Mouse (Mus musculus) lung, embryonic 14.5 days (tissue): ENCODE results near the gene Copz1. TPM values are rescaled to one million over a fixed set of nuclear protein-coding genes. Genes with fewer than 3 reads are reported as not detected.

Experiments
- ATAC-seq: fragments of 200-750 bp; cut with Nextera tagmentation; 2 replicates; pipeline ENCODE4 v1.8.0; 2017; ENCODE audit warnings: mild to moderate bottlenecking, moderate TSS enrichment, moderate library complexity; ENCODE audit not compliant: insufficient read depth
- DNase-seq: peaks from one replicate; pipeline ENCODE4 v3.0.0-alpha.2; 2015
- H3K27ac ChIP-seq: fragments of 300-500 bp; sonication (generic); 2 replicates; pipeline ENCODE4 v1.5.1; 2014; ENCODE audit warnings: low read depth, mild to moderate bottlenecking, moderate library complexity
- H3K27me3 ChIP-seq: fragments of 300-500 bp; sonication (generic); 2 replicates; pipeline ENCODE4 v1.6.1; 2014; ENCODE audit warnings: low read length, control low read depth; ENCODE audit not compliant: insufficient read depth
- H3K36me3 ChIP-seq: fragments of 300-500 bp; sonication (generic); 2 replicates; pipeline ENCODE4 v1.6.1; 2014; ENCODE audit warnings: control low read depth; ENCODE audit not compliant: insufficient read depth
- H3K4me1 ChIP-seq: fragments of 300-500 bp; sonication (generic); 2 replicates; pipeline ENCODE4 v1.6.1; 2014; ENCODE audit warnings: antibody characterized with exemption, control low read depth; ENCODE audit not compliant: insufficient read depth
- H3K4me2 ChIP-seq: fragments of 300-500 bp; sonication (generic); 2 replicates; pipeline ENCODE4 v1.6.1; 2014; ENCODE audit warnings: mild to moderate bottlenecking
- H3K4me3 ChIP-seq: fragments of 300-500 bp; sonication (generic); 2 replicates; pipeline ENCODE4 v1.5.1; 2014; ENCODE audit warnings: low read depth, low read length
- H3K9ac ChIP-seq: fragments of 300-500 bp; sonication (generic); 2 replicates; pipeline ENCODE4 v1.6.1; 2014
- H3K9me3 ChIP-seq: fragments of 300-500 bp; sonication (generic); 2 replicates; pipeline ENCODE4 v1.6.1; 2016; ENCODE audit warnings: low read depth, low read length, control low read depth
- CTCF ChIP-seq: IDR thresholded peaks from 2 replicates; pipeline ENCODE4 v1.5.1; 2016; ENCODE audit warnings: antibody characterized with exemption, low read depth
- WGBS: fragments of 180-500 bp; shearing (Covaris S2); extraction: QIAGEN DNeasy Blood & Tissue Kit; methylation state at CpG from one replicate; pipeline ENCODE4 v1.1.7; 2014; 5-methylcytosine and 5-hydroxymethylcytosine counted together
- polyA plus RNA-seq: library from polyadenylated mRNA; unstranded; fragments of >200 nt; fragmentation: Nextera tagmentation; extraction: Ambion mirVana; gene quantifications from 2 replicates; pipeline ENCODE4 v1.2.1, GENCODE M21; 2014

The Copz1 gene
- polyA plus RNA-seq, 1 experiment from 2014 or later = 306 TPM

GRCm38 (mm10) chr15:103281465-103282205, 9.1 kb downstream of the Copz1 start:
- ATAC-seq (no peak), DNase-seq (no peak)
- H3K4me1 ChIP-seq = peaks cover 8% of the 10 kb centered on the region
- H3K9ac ChIP-seq = no peak overlapping the region
- 87% methylated on average over 3 of the region's 3 CpGs for WGBS
- peaks cover 2% of the 10 kb centered on the region; the same call in 1 of the 2 replicates for H3K36me3 ChIP-seq
- H3K4me2 ChIP-seq = no peak overlapping the region
- no peak for TF ChIP-seq CTCF
- H3K9me3 ChIP-seq = no peaks in the 10 kb centered on the region
- no peaks in the 10 kb centered on the region for H3K27me3 ChIP-seq
- no peak overlapping the region for H3K27ac ChIP-seq
- H3K4me3 ChIP-seq = no peak overlapping the region

- Histone ChIP-seq H3K9ac (no peak overlapping the region), H3K4me3 (no peak overlapping the region), H3K27me3 (no peaks in the 10 kb centered on the region), H3K4me2 (no peak overlapping the region), H3K27ac (no peak overlapping the region), H3K9me3 (no peaks in the 10 kb centered on the region), H3K36me3 (peaks cover 15% of the 10 kb centered on the region), H3K4me1 (peaks cover 8% of the 10 kb centered on the region)
- DNase-seq (peak; percentile 80), ATAC-seq (no peak)
- TF ChIP-seq CTCF = peak; percentile 69
- 58% methylated on average over 3 of the region's 3 CpGs for WGBS
Measured at GRCm38 (mm10) chr15:103284066-103284465, 11.6 kb downstream of the Copz1 start.

GRCm38 (mm10) chr15:103284647-103285046, 12.1 kb downstream of the Copz1 start:
- TF ChIP-seq CTCF = peak; percentile 36
- no peaks in the 10 kb centered on the region for H3K9me3 ChIP-seq
- DNase-seq (peak; percentile 8), ATAC-seq (no peak)
- H3K4me2 ChIP-seq = no peak overlapping the region
- no peaks in the 10 kb centered on the region for H3K27me3 ChIP-seq
- H3K27ac ChIP-seq = no peak overlapping the region
- peaks cover 20% of the 10 kb centered on the region for H3K36me3 ChIP-seq
- peaks cover 8% of the 10 kb centered on the region for H3K4me1 ChIP-seq
- H3K9ac ChIP-seq = no peak overlapping the region
- H3K4me3 ChIP-seq = no peak overlapping the region
- WGBS = 36% methylated on average over 2 of the region's 2 CpGs

- no peak for TF ChIP-seq CTCF
Measured at GRCm38 (mm10) chr15:103285778-103286417, 13.4 kb downstream of the Copz1 start.

GRCm38 (mm10) chr15:103289600-103289999, 17.1 kb downstream of the Copz1 start:
- ATAC-seq (no peak), DNase-seq (no peak)
- H3K9me3 ChIP-seq = no peaks in the 10 kb centered on the region; the same call in 1 of the 2 replicates
- H3K27ac ChIP-seq = no peak overlapping the region
- H3K27me3 ChIP-seq = no peaks in the 10 kb centered on the region
- peaks cover 8% of the 10 kb centered on the region for H3K4me1 ChIP-seq
- H3K4me3 ChIP-seq = no peak overlapping the region
- peaks cover 57% of the 10 kb centered on the region for H3K36me3 ChIP-seq
- H3K4me2 ChIP-seq = no peak overlapping the region
- TF ChIP-seq CTCF = no peak
- 57% methylated on average over 5 of the region's 5 CpGs for WGBS
- H3K9ac ChIP-seq = no peak overlapping the region

More at GRCm38 (mm10) chr15:103285778-103286417, 13.4 kb downstream of the Copz1 start:
- Histone ChIP-seq H3K4me2 (no peak overlapping the region), H3K27me3 (no peaks in the 10 kb centered on the region), H3K27ac (peak overlapping the region; percentile 59), H3K36me3 (peaks cover 29% of the 10 kb centered on the region), H3K4me1 (peaks cover 8% of the 10 kb centered on the region), H3K9ac (peak overlapping the region; percentile 8; the same call in 1 of the 2 replicates), H3K9me3 (no peaks in the 10 kb centered on the region), H3K4me3 (no peak overlapping the region)
- 55% methylated on average over 1 of the region's 1 CpGs for WGBS
- peak; percentile 78 for DNase-seq
- ATAC-seq = no peak

- WGBS = 70% methylated on average over 6 of the region's 6 CpGs
- H3K9ac ChIP-seq = no peak overlapping the region
- ATAC-seq (no peak), DNase-seq (no peak)
- no peaks in the 10 kb centered on the region for H3K27me3 ChIP-seq
- H3K4me3 ChIP-seq = no peak overlapping the region
- TF ChIP-seq CTCF = no peak
- H3K4me2 ChIP-seq = no peak overlapping the region
- peaks cover 60% of the 10 kb centered on the region for H3K36me3 ChIP-seq
- H3K9me3 ChIP-seq = no peaks in the 10 kb centered on the region; the same call in 1 of the 2 replicates
- no peak overlapping the region for H3K27ac ChIP-seq
- H3K4me1 ChIP-seq = peaks cover 9% of the 10 kb centered on the region
Measured at GRCm38 (mm10) chr15:103290417-103290816, 17.9 kb downstream of the Copz1 start.

- Histone ChIP-seq H3K27ac (no peak overlapping the region), H3K9me3 (no peaks in the 10 kb centered on the region; the same call in 1 of the 2 replicates), H3K4me2 (no peak overlapping the region), H3K9ac (no peak overlapping the region), H3K4me1 (peaks cover 8% of the 10 kb centered on the region), H3K27me3 (no peaks in the 10 kb centered on the region), H3K4me3 (no peak overlapping the region), H3K36me3 (peaks cover 65% of the 10 kb centered on the region)
- DNase-seq (no peak), ATAC-seq (no peak)
- no peak for TF ChIP-seq CTCF
- 92% methylated on average over 9 of the region's 9 CpGs for whole genome bisulfite sequencing
Measured at GRCm38 (mm10) chr15:103290843-103291242, 18.3 kb downstream of the Copz1 start.
